Mouse (Mus musculus): ENCODE results near the gene Ak2.

- TF ChIP-seq CTCF (conservative IDR thresholded peaks at IDR 0.05 in 1 of 2, IDR thresholded peaks at IDR 0.05 in 1 of 2; ENCODE audit: low read depth in 2 of 2, low read length in 2 of 2) (no peak), MEF2A (IDR thresholded peaks at IDR 0.05; ENCODE audit: borderline replicate concordance, low read depth, low read length) (no peak), POLR2A (IDR thresholded peaks at IDR 0.05; ENCODE audit: low read depth, low read length) (peak; percentile 75), SMC3 (IDR thresholded peaks at IDR 0.05; ENCODE audit: low read depth, low read length) (no peak), EP300 (IDR thresholded peaks at IDR 0.05; ENCODE audit: low read length) (no peak), RAD21 (IDR thresholded peaks at IDR 0.05; ENCODE audit: low read depth, low read length) (no peak), MYC (IDR thresholded peaks at IDR 0.05; ENCODE audit: low read depth, low read length) (no peak), BHLHE40 (IDR thresholded peaks at IDR 0.05; ENCODE audit: low read depth, low read length) (no peak), ZC3H11A (IDR thresholded peaks at IDR 0.05; ENCODE audit: low read depth, low read length) (no peak)
These were observed 29.5 kb upstream of the Ak2 start, which contains the start of gene Azin2 for GRCm38 (mm10) chr4:128962029-128962925.

All from CH12.LX (cell line).